Mouse (Mus musculus): ENCODE measurements around the gene Thoc7.

The Thoc7 gene

DNA sequence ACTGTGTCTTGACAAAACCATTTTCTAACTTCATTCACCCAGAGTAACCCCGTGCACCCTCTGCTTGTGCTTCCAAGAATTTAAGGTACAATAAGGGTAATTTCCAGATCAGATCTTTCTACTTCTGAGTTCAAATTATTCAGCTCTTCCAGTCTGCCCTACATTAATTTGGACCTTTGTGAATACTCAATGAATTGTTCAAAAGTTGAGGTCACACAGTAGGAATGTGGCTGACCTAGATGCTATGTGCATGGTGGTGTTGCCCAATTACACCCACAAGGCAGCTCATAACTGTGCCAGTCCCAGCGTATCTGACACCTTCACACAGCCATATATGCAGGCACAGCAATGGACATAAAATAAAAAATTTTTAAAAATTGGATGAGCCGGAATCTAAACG is 17.0 kb downstream of the Thoc7 start:
- no peak for ATAC-seq (ENCODE audit: insufficient number of reproducible peaks, low FRiP score, low TSS enrichment)

DNA sequence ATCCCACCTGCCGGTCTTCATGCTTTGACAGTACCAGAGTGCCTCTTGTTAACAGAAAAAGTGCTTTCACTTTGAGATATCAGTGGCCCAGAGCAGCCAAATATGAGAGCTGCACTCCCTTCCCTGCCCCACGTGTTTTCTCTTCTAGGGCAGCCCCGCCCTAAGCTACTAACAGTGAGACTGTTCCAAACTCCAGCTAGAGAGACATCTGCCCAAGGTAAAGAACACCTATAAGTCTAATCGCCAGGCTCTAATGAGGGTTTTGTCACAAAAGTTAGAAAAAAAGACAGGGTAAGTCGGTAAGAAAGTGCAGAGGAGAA is 27.6 kb downstream of the Thoc7 start:
- no peak for ATAC-seq (ENCODE audit: insufficient number of reproducible peaks, low FRiP score, low TSS enrichment)

DNA sequence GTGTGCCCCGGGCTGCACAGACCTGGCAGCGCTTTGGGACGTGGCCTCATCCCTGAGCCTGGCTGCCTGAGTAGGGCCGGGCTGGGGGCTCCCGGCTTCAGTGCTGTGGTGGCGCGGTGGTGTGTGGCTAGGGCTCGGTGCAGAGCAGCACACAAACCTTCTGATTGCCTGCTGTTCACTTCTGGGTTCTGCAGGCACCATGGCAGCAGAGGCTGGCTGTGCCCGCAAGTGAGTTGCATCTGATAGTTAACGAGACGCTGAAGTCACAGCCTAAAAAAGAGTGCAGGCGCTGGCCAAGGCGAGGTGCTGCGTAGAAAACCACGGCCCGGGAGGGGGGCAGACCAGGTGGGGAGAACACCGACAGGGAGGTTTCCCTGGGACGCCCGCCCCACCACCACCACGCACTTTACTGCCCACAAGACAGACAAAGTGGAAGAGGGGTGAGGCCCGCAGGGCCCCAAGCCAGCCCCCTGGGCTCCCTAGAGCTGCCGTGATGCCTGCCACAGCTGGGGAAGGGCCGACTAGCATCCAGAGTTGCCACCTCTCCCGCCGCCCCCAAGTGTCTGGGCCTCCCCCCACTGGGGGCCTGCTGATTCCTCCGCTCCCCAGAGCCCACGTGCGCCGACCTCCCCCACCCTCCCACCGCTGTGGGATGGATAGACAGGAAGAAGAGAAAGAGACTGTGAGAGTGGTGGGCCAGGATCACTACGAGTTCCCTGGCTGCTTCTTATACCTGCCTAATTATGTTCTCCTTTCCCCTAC is 28.2 kb downstream of the Thoc7 start:
- ATAC-seq (ENCODE audit: insufficient number of reproducible peaks, low FRiP score, low TSS enrichment), result peak; percentile 26; the same call in 1 of the 2 replicates

DNA sequence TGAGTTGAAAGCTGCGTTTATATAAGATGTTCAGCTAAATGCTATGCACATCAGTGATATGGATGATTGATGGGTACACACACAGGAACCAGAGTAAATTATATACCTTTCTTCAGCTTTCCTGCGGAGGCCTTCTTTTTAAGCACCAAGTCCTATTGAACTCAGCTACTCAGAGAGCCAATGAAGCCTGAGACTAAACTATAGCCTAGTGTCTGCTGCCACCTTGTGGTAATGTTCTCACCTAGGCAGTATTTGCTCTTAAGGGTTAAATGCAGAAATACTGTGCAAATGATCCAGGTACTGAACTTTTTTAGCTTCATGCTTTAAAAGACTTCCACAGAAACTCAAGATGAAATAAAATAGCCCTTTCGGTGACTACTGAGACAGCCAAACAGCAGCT is 44.0 kb downstream of the Thoc7 start:
- ATAC-seq (ENCODE audit: insufficient number of reproducible peaks, low FRiP score, low TSS enrichment), result peak; percentile 82

DNA sequence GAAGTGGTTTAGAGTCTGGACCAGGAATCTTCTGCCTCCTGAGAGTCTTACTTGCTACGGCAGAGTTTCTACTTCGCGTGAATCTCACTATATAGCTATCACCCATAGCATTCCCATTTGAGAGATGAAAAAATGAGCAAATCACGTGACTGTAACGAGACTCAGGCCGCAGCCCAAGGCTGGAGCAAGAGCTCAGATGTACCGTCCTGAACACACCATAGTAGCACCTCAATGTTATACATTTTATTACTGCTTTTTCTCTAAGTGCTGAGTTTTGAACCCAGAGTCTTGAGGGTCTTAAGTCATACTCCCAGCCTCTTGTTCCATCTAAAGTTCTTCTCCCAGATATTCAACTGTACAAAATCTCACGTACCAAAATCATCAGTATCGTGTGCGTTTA is 44.4 kb downstream of the Thoc7 start:
- no peak for ATAC-seq (ENCODE audit: insufficient number of reproducible peaks, low FRiP score, low TSS enrichment)

DNA sequence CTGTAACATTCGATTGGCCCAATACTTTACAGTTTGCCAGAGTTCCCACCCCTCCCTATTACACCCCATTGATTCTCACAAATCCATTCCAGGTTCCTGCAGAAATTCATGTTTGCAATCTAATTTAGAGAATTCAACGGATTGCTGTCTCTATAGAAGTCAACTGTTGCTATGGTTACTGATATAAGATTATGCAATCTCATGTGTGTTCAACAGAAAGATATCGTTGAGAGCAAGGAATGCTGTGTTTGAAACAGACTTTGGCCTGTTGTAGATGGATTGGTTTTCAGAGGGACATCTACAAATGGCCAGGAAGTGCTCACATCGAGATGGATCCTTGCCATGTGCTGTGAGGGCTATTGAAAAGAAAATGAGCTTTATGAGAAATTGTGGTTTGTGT is 46.4 kb downstream of the Thoc7 start:
- ATAC-seq (ENCODE audit: insufficient number of reproducible peaks, low FRiP score, low TSS enrichment), result no peak

DNA sequence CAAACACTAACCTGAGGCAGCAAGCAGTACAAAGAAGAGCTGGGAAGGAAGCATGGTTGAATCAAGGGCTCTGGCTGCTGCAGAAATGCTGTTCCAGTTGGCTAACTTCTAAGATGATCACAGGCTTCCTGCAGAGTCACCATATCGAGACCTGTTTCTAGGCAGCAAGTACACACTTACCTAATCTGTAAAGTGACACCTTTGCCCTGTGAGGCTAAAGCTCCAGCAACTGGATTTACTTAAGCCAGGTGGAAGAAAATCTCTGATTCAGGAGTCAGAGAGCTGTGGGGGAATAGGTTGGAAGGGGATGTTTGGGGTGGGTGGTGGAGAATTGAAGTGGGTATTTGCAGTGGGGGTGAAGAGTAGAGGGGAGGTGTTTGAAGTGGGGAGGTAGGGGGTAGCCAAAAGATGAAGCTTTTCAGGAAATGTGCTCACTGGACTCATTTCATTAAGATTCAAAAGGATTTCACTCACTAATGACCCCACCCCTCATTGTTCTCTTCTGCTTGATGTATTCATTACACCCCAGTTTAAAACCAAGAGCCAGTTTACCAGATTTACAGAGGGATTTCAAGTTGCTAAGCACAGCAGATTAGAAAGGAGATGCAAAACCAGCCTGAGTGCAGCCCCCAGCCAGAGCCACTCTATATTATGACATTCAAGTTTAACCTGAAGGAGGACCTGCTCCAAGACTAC is 47.1 kb downstream of the Thoc7 start, which contains the start of gene Gm281:
TSS of gene Gm281 (minus strand) at position 92 of the 696 bp plus-strand sequence.
- ATAC-seq (ENCODE audit: insufficient number of reproducible peaks, low FRiP score, low TSS enrichment), result no peak

DNA sequence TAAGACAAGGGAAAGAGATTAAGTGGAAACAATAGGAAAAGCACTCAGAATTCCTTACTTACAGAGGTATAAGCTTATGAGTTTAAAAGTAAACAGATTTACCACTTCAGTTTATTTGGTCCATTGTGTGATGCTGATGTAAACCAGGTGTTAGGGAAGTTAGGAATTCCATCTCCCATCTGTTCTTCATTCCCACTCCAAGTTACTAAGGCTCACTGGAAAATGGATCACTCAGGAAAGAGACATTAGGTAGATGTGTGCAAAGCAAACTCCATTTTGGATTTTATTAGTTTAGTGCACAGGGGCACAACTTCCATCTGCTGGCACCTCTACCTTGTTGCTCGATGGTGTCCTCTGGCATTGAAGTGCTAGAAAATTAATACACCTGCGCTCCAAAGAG is 51.5 kb downstream of the Thoc7 start:
- no peak for ATAC-seq (ENCODE audit: insufficient number of reproducible peaks, low FRiP score, low TSS enrichment)

DNA sequence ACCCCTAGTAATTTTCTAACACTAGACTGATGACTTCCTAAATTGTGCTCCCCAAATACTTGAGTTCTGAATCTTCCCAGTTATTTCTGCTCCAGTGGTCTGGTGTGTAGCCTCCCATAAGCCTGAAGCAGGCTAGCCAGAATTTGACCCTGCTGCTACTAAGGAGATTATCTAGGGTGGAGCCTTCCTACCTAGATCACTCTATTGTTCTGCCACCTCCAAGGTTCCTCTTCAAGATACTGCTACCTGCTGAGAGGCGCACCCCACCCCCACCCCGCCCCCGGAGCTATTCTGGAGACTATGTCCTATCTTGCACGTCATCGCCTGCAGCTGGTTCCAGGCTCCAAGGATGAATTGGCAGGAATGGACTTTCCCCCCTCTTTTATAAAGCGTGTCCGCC is 54.5 kb downstream of the Thoc7 start:
- no peak for ATAC-seq (ENCODE audit: insufficient number of reproducible peaks, low FRiP score, low TSS enrichment)

DNA sequence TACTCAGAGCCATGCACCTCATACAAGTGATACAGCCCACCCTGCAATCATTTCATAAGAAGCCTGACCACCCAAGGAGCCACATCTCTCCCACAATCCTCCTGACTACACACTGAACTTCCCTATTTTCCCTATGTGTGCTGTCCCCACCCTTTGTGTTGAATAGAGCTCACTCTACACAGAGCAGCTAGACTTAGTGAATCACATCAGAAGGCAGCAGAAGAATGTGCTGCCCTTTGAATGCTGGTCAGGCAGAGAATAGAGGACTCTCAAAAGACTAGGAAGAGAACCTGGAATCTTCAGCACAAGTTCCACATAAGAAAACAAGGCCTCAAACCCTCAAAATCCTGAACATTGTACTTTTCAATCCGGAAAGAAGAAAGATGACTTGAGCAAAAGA is 55.2 kb downstream of the Thoc7 start:
- no peak for ATAC-seq (ENCODE audit: insufficient number of reproducible peaks, low FRiP score, low TSS enrichment)

DNA sequence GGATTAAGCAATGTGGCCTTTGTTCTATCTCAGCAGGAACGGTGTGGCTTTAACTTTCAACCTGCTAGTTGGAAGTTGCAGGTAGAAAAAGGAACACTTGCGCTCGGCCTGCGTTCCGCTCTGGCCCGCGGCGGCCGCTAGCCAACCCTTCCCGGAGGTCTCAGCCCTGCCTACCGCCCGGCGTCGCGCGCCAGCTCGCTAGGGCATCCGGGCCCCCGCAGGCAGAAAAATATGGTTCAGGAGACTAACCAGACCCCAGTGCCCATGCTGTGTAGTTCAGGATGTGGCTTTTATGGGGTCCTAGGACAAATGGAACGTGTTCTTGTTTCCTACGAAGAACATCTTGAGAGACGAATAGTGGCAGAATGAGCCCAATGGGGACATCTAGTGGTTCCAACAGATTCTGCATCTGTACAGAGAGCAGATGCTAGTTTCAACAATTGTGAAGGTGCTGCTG is 60.0 kb downstream of the Thoc7 start:
- peak; percentile 82 for ATAC-seq (ENCODE audit: insufficient number of reproducible peaks, low FRiP score, low TSS enrichment)

All from cerebellum, adult (tissue).